In genomic region chr7:115543596-115543995, GRCm38 (mm10) we compare ENCODE assay signal across 24 mouse cellular contexts.
DNase-seq lines count a peak whose midpoint lies in the region; TF ChIP-seq lines count a peak whose summit lies in the region.
"Had no signal": no experiment of that assay in that cellular context is flagged by ENCODE, and none has a peak within 500 bp of the region (broad histone marks: within the 10 kb centered on the region; RNA-seq: fewer than 3 reads in every experiment).

No protein-coding gene starts in this region.

- no peaks in the 10 kb centered on the region for H3K4me1 ChIP-seq in ES-Bruce4 (ENCODE audit: control insufficient read depth, insufficient read depth, low read length)
- H3K4me1 ChIP-seq in ES-E14 (ENCODE audit: control insufficient read depth in 2 of 2, insufficient read depth in 2 of 2, low read length in 2 of 2, poor library complexity in 1 of 2), result peaks cover 2 to 7% of the 10 kb centered on the region in 2 experiments; a peak in 2 of 4 replicates
- H3K4me1 ChIP-seq: embryonic facial prominence, embryonic 15.5 days had no signal

- TF ChIP-seq POLR2A in ES-Bruce4 (IDR thresholded peaks at IDR 0.05; ENCODE audit: insufficient read depth, low read length), result no peak

- TF ChIP-seq CTCF in gastrocnemius, adult 2 months (IDR thresholded peaks at IDR 0.05), result no peak
- TF ChIP-seq CTCF in ES-Bruce4 (IDR thresholded peaks at IDR 0.05; ENCODE audit: low read depth, low read length), result no peak

- in situ Hi-C loops in ES-E14 (cut with MboI; ENCODE audit: low sequenced_read_pairs in 2 of 2, unreplicated experiment in 2 of 2), result no loop called here

- H3K9me3 ChIP-seq in ES-Bruce4 (replicated peaks; ENCODE audit: control insufficient read depth, insufficient read depth, low read length, poor library complexity, severe bottlenecking) (no peaks in the 10 kb centered on the region), ES-E14 (ENCODE audit: control insufficient read depth, insufficient read depth, low read depth, low read length) (no peaks in the 10 kb centered on the region)
- H3K9me3 ChIP-seq: embryonic facial prominence, embryonic 13.5 days; embryonic facial prominence, embryonic 15.5 days; forebrain, embryonic 10.5 days; forebrain, embryonic 12.5 days had no signal

- intact Hi-C loops in gastrocnemius, adult 2 months (cut with DNase I), result loop anchor here (10.0 kb wide), 1 partner anchor 491 kb away; the partner anchor contains the start of genes 1110004F10Rik and Sox6

- H3K9ac ChIP-seq in ES-Bruce4 (ENCODE audit: low read depth, poor library complexity, severe bottlenecking), result no peak overlapping the region
- H3K9ac ChIP-seq in ES-E14 (ENCODE audit: insufficient read depth, low read depth, low read length, poor library complexity, severe bottlenecking), result no peak overlapping the region
- H3K9ac ChIP-seq: embryonic facial prominence, embryonic 13.5 days; embryonic facial prominence, embryonic 15.5 days; forebrain, embryonic 12.5 days; forebrain, postnatal 0 days had no signal

- H3K36me3 ChIP-seq in ES-Bruce4 (ENCODE audit: control insufficient read depth, insufficient read depth, low read length, poor library complexity, severe bottlenecking) (no peaks in the 10 kb centered on the region), ES-E14 (ENCODE audit: control insufficient read depth, insufficient read depth, low read length, poor library complexity, severe bottlenecking) (no peaks in the 10 kb centered on the region)
- H3K36me3 ChIP-seq: embryonic facial prominence, embryonic 15.5 days had no signal

- DNase-seq in gastrocnemius, adult 2 months, result no peak
- no peak for DNase-seq in gastrocnemius, postnatal 4 days (ENCODE audit: low spot score in 2 of 2)
- peak; percentile 30 for DNase-seq in ES-E14 (ENCODE audit: low read depth, low spot score)
- DNase-seq in ZHBTc4 (ENCODE audit: low read depth, low spot score), result peak; percentile 61
- DNase-seq in adrenal gland, postnatal 4 days (ENCODE audit: low spot score in 2 of 2), result no peak
- DNase-seq in c-Kit-positive CD71-positive TER-119-positive erythroid progenitor cells, embryonic 14.5 days (ENCODE audit: low spot score), result no peak
- DNase-seq: adrenal gland, adult 2 months; adrenal gland, postnatal 10 days; adrenal gland, postnatal 25 days; B cell, adult 2 months; cerebellum, adult 11 months; cerebellum, adult 18-20 months; cerebellum, adult 8-10 months; cerebellum, adult 9-11 months; cerebellum, postnatal 36 days; embryo, embryonic 11 days; forebrain, postnatal 0 days had no signal

- H3K27me3 ChIP-seq in ES-Bruce4 (ENCODE audit: control insufficient read depth, insufficient read depth, low read length, poor library complexity, severe bottlenecking), result no peaks in the 10 kb centered on the region
- H3K27me3 ChIP-seq: CH12.LX; forebrain, embryonic 12.5 days had no signal

- no peak overlapping the region for H3K4me3 ChIP-seq in gastrocnemius, adult 2 months
- no peak overlapping the region for H3K4me3 ChIP-seq in ES-Bruce4 (ENCODE audit: low read depth, low read length)
- no peak overlapping the region for H3K4me3 ChIP-seq in ES-E14 (ENCODE audit: insufficient read depth in 1 of 2, low read depth in 1 of 2, low read length in 2 of 2, poor library complexity in 1 of 2, severe bottlenecking in 1 of 2)
- H3K4me3 ChIP-seq: embryonic facial prominence, embryonic 13.5 days; embryonic facial prominence, embryonic 15.5 days; erythroblast, embryonic 14.5 days; forebrain, embryonic 10.5 days; forebrain, embryonic 12.5 days had no signal

- TF ChIP-seq EP300 in ES-Bruce4 (IDR thresholded peaks at IDR 0.05; ENCODE audit: insufficient read depth, low read depth, low read length), result no peak

- H3K27ac ChIP-seq in gastrocnemius, adult 2 months, result peak overlapping the region; percentile 35; the same call in 1 of the 2 replicates
- H3K27ac ChIP-seq in ES-Bruce4 (ENCODE audit: insufficient read depth, low read length), result peak overlapping the region; percentile 40
- no peak overlapping the region for H3K27ac ChIP-seq in ES-E14 (ENCODE audit: insufficient read depth, low read depth, low read length, poor library complexity, severe bottlenecking)
- H3K27ac ChIP-seq: embryonic facial prominence, embryonic 13.5 days; embryonic facial prominence, embryonic 15.5 days; forebrain, embryonic 10.5 days; forebrain, embryonic 12.5 days had no signal

TF ChIP-seq in ES-E14, 5 proteins besides CTCF, POLR2A, EP300 and RAD21:
- TF ChIP-seq ZNF384 (IDR thresholded peaks at IDR 0.05; ENCODE audit: low read depth, low read length), result no peak
- TF ChIP-seq MAFK (IDR thresholded peaks at IDR 0.05; ENCODE audit: insufficient read depth, low read depth, low read length), result no peak
- no peak for TF ChIP-seq HCFC1 (IDR thresholded peaks at IDR 0.05; ENCODE audit: borderline replicate concordance, insufficient read depth, low read length)
- TF ChIP-seq ZC3H11A (IDR thresholded peaks at IDR 0.05; ENCODE audit: borderline replicate concordance, low read depth, low read length), result no peak
- TF ChIP-seq CHD2 (IDR thresholded peaks at IDR 0.05; ENCODE audit: low read depth, low read length), result no peak

Comparison
In these comparisons a context has a peak if more than half of its experiments do, and no peak if none do; other contexts are left out.
1. DNase-seq: peak in ES-E14 (single experiment) and ZHBTc4 (single experiment); none in gastrocnemius, adult 2 months (single experiment), gastrocnemius, postnatal 4 days (0 of 2), adrenal gland, postnatal 4 days (0 of 2) and c-Kit-positive CD71-positive TER-119-positive erythroid progenitor cells, embryonic 14.5 days (single experiment).